Mouse (Mus musculus) limb, embryonic 10.5 days (tissue): ENCODE data around the gene Gnai2. TPM values are rescaled to one million over a fixed set of nuclear protein-coding genes. Genes with fewer than 3 reads are reported as not detected.

Source experiments
- DNase-seq: peaks from one replicate; pipeline ENCODE4 v3.0.0-alpha.2; 2017; ENCODE audit warnings: low spot score
- H3K27ac ChIP-seq: fragments of 300-500 bp; sonication (generic); 2 replicates; pipeline ENCODE4 v1.5.1; 2016; ENCODE audit warnings: mild to moderate bottlenecking
- H3K27me3 ChIP-seq: fragments of 300-500 bp; sonication (generic); 2 replicates; pipeline ENCODE4 v1.6.1; 2016; ENCODE audit warnings: low read depth, mild to moderate bottlenecking; ENCODE audit not compliant: poor library complexity, severe bottlenecking
- H3K36me3 ChIP-seq: fragments of 300-500 bp; sonication (generic); 2 replicates; pipeline ENCODE4 v1.6.1; 2016; ENCODE audit warnings: mild to moderate bottlenecking, moderate library complexity
- H3K4me1 ChIP-seq: fragments of 300-500 bp; sonication (generic); 2 replicates; pipeline ENCODE4 v1.6.1; 2016
- H3K4me3 ChIP-seq: fragments of 300-500 bp; sonication (generic); 2 replicates; pipeline ENCODE4 v1.5.1; 2016; ENCODE audit warnings: mild to moderate bottlenecking, moderate library complexity
- H3K9me3 ChIP-seq: fragments of 300-500 bp; sonication (generic); replicated peaks from 2 replicates; pipeline ENCODE4 v1.6.1; 2016; ENCODE audit warnings: mild to moderate bottlenecking
- WGBS: fragments of 180-500 bp; shearing (Covaris S2); methylation state at CpG from one replicate; pipeline ENCODE4 v1.1.7; 2016; 5-methylcytosine and 5-hydroxymethylcytosine counted together
- polyA plus RNA-seq: library from polyadenylated mRNA; unstranded; fragments of >200 nt; fragmentation: Nextera tagmentation; extraction: Ambion mirVana; gene quantifications from 2 replicates; pipeline ENCODE4 v1.2.1, GENCODE M21; 2016

Gnai2 gene
- polyA plus RNA-seq, 1 experiment from 2014 or later = 403 TPM

- Histone ChIP-seq H3K36me3 (peaks cover 2% of the 10 kb centered on the region; the same call in 1 of the 2 replicates), H3K4me3 (no peak overlapping the region), H3K9me3 (no peaks in the 10 kb centered on the region), H3K27ac (no peak overlapping the region), H3K4me1 (peaks cover 12% of the 10 kb centered on the region), H3K27me3 (no peaks in the 10 kb centered on the region)
- no peak for DNase-seq
- WGBS = 89% methylated on average over 2 of the region's 2 CpGs
Measured at GRCm38 (mm10) chr9:107653474-107653873, 18.3 kb upstream of the Gnai2 start.

GRCm38 (mm10) chr9:107650708-107651481 lies 15.7 kb upstream of the Gnai2 start:
- Histone ChIP-seq H3K4me1 (peaks cover 12% of the 10 kb centered on the region), H3K9me3 (no peaks in the 10 kb centered on the region), H3K36me3 (peaks cover 2% of the 10 kb centered on the region; the same call in 1 of the 2 replicates), H3K27me3 (no peaks in the 10 kb centered on the region), H3K27ac (peak overlapping the region; percentile 3; the same call in 1 of the 2 replicates), H3K4me3 (no peak overlapping the region)
- DNase-seq = no peak
- 61% methylated on average over 12 of the region's 12 CpGs for WGBS

- no peaks in the 10 kb centered on the region for H3K27me3 ChIP-seq
- no peak overlapping the region for H3K4me3 ChIP-seq
- no peaks in the 10 kb centered on the region for H3K9me3 ChIP-seq
- 0 out of 2 replicates have a peak, but pooled peaks cover 2% of the 10 kb centered on the region for H3K36me3 ChIP-seq
- peak overlapping the region; percentile 3; the same call in 1 of the 2 replicates for H3K27ac ChIP-seq
- no peak for DNase-seq
- 80% methylated on average over 7 of the region's 7 CpGs for WGBS
- peaks cover 15% of the 10 kb centered on the region for H3K4me1 ChIP-seq
Measured at GRCm38 (mm10) chr9:107650225-107650624, 15.1 kb upstream of the Gnai2 start.

- DNase-seq = no peak
- H3K4me3 ChIP-seq = no peak overlapping the region
- no peak overlapping the region for H3K27ac ChIP-seq
- H3K27me3 ChIP-seq = no peaks in the 10 kb centered on the region
- 0 out of 2 replicates have a peak, but pooled peaks cover 2% of the 10 kb centered on the region for H3K36me3 ChIP-seq
- WGBS = 83% methylated on average over 3 of the region's 3 CpGs
- H3K9me3 ChIP-seq = no peaks in the 10 kb centered on the region
- H3K4me1 ChIP-seq = peaks cover 29% of the 10 kb centered on the region
Measured at GRCm38 (mm10) chr9:107648767-107649166, 13.6 kb upstream of the Gnai2 start.

GRCm38 (mm10) chr9:107646975-107647374 lies 11.8 kb upstream of the Gnai2 start:
- Histone ChIP-seq H3K27me3 (no peaks in the 10 kb centered on the region), H3K4me1 (peaks cover 31% of the 10 kb centered on the region), H3K4me3 (no peak overlapping the region), H3K27ac (no peak overlapping the region), H3K36me3 (0 out of 2 replicates have a peak, but pooled peaks cover 2% of the 10 kb centered on the region), H3K9me3 (no peaks in the 10 kb centered on the region)
- 81% methylated on average over 6 of the region's 6 CpGs for WGBS
- no peak for DNase-seq

GRCm38 (mm10) chr9:107645577-107645976 lies 10.4 kb upstream of the Gnai2 start:
- WGBS = 8% methylated on average over 5 of the region's 5 CpGs
- Histone ChIP-seq H3K4me1 (peaks cover 35% of the 10 kb centered on the region), H3K4me3 (no peak overlapping the region), H3K27ac (no peak overlapping the region), H3K36me3 (no peaks in the 10 kb centered on the region), H3K27me3 (no peaks in the 10 kb centered on the region), H3K9me3 (no peaks in the 10 kb centered on the region)
- DNase-seq = peak; percentile 93

- Histone ChIP-seq H3K36me3 (no peaks in the 10 kb centered on the region), H3K4me1 (peaks cover 36% of the 10 kb centered on the region), H3K27ac (peak overlapping the region; percentile 81), H3K27me3 (no peaks in the 10 kb centered on the region), H3K4me3 (peak overlapping the region; percentile 48; the same call in 1 of the 2 replicates), H3K9me3 (no peaks in the 10 kb centered on the region)
- WGBS = 48% methylated on average over 7 of the region's 7 CpGs
- DNase-seq = no peak
Measured at GRCm38 (mm10) chr9:107645153-107645510, 10.0 kb upstream of the Gnai2 start.

- WGBS = 6% methylated on average over 35 of the region's 35 CpGs
- H3K36me3 ChIP-seq = no peaks in the 10 kb centered on the region
- peak; percentile 99 for DNase-seq
- peak overlapping the region; percentile 48 for H3K4me3 ChIP-seq
- peaks cover 39% of the 10 kb centered on the region for H3K4me1 ChIP-seq
- no peaks in the 10 kb centered on the region for H3K27me3 ChIP-seq
- H3K27ac ChIP-seq = peak overlapping the region; percentile 81
- no peaks in the 10 kb centered on the region for H3K9me3 ChIP-seq
Measured at GRCm38 (mm10) chr9:107644495-107645152, 9.5 kb upstream of the Gnai2 start.

- Histone ChIP-seq H3K27ac (peak overlapping the region; percentile 81), H3K27me3 (no peaks in the 10 kb centered on the region), H3K9me3 (no peaks in the 10 kb centered on the region), H3K4me1 (peaks cover 39% of the 10 kb centered on the region), H3K4me3 (peak overlapping the region; percentile 48; the same call in 1 of the 2 replicates), H3K36me3 (no peaks in the 10 kb centered on the region)
- WGBS = 94% methylated on average over 13 of the region's 13 CpGs
- no peak for DNase-seq
Measured at GRCm38 (mm10) chr9:107643544-107644214, 8.5 kb upstream of the Gnai2 start.

- 40% methylated on average over 8 of the region's 8 CpGs for WGBS
- DNase-seq = no peak
- H3K36me3 ChIP-seq = no peaks in the 10 kb centered on the region
- H3K27ac ChIP-seq = peak overlapping the region; percentile 50
- H3K4me3 ChIP-seq = no peak overlapping the region
- no peaks in the 10 kb centered on the region for H3K9me3 ChIP-seq
- H3K27me3 ChIP-seq = no peaks in the 10 kb centered on the region
- peaks cover 51% of the 10 kb centered on the region for H3K4me1 ChIP-seq
Measured at GRCm38 (mm10) chr9:107641666-107642065, 6.5 kb upstream of the Gnai2 start.

- Histone ChIP-seq H3K4me3 (peak overlapping the region; percentile 19; the same call in 1 of the 2 replicates), H3K4me1 (peaks cover 60% of the 10 kb centered on the region), H3K9me3 (no peaks in the 10 kb centered on the region), H3K27ac (peak overlapping the region; percentile 50), H3K36me3 (no peaks in the 10 kb centered on the region), H3K27me3 (no peaks in the 10 kb centered on the region)
- DNase-seq = no peak
- WGBS = 60% methylated on average over 8 of the region's 8 CpGs
Measured at GRCm38 (mm10) chr9:107640257-107640772, 5.1 kb upstream of the Gnai2 start.

- Histone ChIP-seq H3K9me3 (no peaks in the 10 kb centered on the region), H3K4me1 (peaks cover 75% of the 10 kb centered on the region), H3K27ac (peak overlapping the region; percentile 69), H3K27me3 (no peaks in the 10 kb centered on the region), H3K4me3 (peak overlapping the region; percentile 24; the same call in 1 of the 2 replicates), H3K36me3 (peaks cover 8% of the 10 kb centered on the region)
- DNase-seq = peak; percentile 58
- 32% methylated on average over 7 of the region's 7 CpGs for WGBS
Measured at GRCm38 (mm10) chr9:107637070-107637469, 1.9 kb upstream of the Gnai2 start.
